Mouse (Mus musculus) CH12.LX (cell line): ENCODE measurements around the gene Psmd13. TPM values are rescaled to one million over a fixed set of nuclear protein-coding genes. Genes with fewer than 3 reads are reported as not detected.

Experiments used
- DNase-seq: peaks from one replicate; pipeline ENCODE4 v3.0.0-alpha.2; 2013; ENCODE audit errors: extremely low read depth
- H3K27ac ChIP-seq: 2 replicates; pipeline ENCODE4 v1.5.1; 2012; ENCODE audit warnings: low read depth, mild to moderate bottlenecking, control low read depth, moderate library complexity; ENCODE audit not compliant: insufficient read depth
- H3K27me3 ChIP-seq: replicated peaks from 2 replicates; pipeline ENCODE3; 2012; ENCODE audit warnings: inconsistent platforms
- H3K36me3 ChIP-seq, 2 experiments: replicated peaks in 1 of 2; 2 replicates each; pipeline versions ENCODE3 to v1.6.1; 2012; ENCODE audit warnings: inconsistent platforms in 1 of 2, low read length in 1 of 2, mild to moderate bottlenecking in 1 of 2, mixed read lengths in 1 of 2, moderate library complexity in 1 of 2; ENCODE audit not compliant: control insufficient read depth in 1 of 2, insufficient read depth in 1 of 2
- H3K4me1 ChIP-seq, 2 experiments: 2 replicates each; pipeline ENCODE4 v1.6.1; 2012; ENCODE audit warnings: inconsistent platforms in 1 of 2, moderate library complexity in 1 of 2; ENCODE audit not compliant: insufficient read depth in 2 of 2, control insufficient read depth in 1 of 2
- H3K4me2 ChIP-seq: 2 replicates; pipeline ENCODE4 v1.6.1; 2012; ENCODE audit warnings: low read depth, mild to moderate bottlenecking, control low read depth; ENCODE audit not compliant: poor library complexity, insufficient read depth, severe bottlenecking
- H3K4me3 ChIP-seq, 3 experiments: fragments of 150-350 bp in 1 of 3; sonication (generic) in 1 of 3; replicated peaks in 1 of 3; 2 replicates each; pipeline versions ENCODE3 to v1.5.1; 2011 to 2012; ENCODE audit warnings: low read depth in 2 of 3, low read length in 2 of 3, mild to moderate bottlenecking in 2 of 3, moderate library complexity in 2 of 3, control low read depth in 1 of 3, improper control_type of control experiment in 1 of 3, inconsistent platforms in 1 of 3, mixed read lengths in 1 of 3; ENCODE audit not compliant: poor library complexity in 1 of 3
- H3K79me2 ChIP-seq: replicated peaks from 2 replicates; pipeline ENCODE4 v1.6.1; 2012; ENCODE audit warnings: mild to moderate bottlenecking, moderate library complexity; ENCODE audit not compliant: control insufficient read depth, poor library complexity, insufficient read depth, severe bottlenecking; ENCODE audit errors: extremely low read depth
- H3K9ac ChIP-seq: 2 replicates; pipeline ENCODE4 v1.6.1; 2012; ENCODE audit warnings: low read depth, mild to moderate bottlenecking, control low read depth, moderate library complexity; ENCODE audit not compliant: insufficient read depth
- H3K9me3 ChIP-seq: replicated peaks from 2 replicates; pipeline ENCODE3; 2012; ENCODE audit warnings: low read length, inconsistent platforms, mixed read lengths
- BHLHE40 ChIP-seq: IDR thresholded peaks from 2 replicates; pipeline ENCODE4 v1.6.1; 2011; ENCODE audit warnings: mild to moderate bottlenecking, low read depth, low read length, improper control_type of control experiment
- E2F4 ChIP-seq: IDR thresholded peaks from 2 replicates; pipeline ENCODE4 v1.6.1; 2011; ENCODE audit warnings: low read depth, low read length, improper control_type of control experiment; ENCODE audit not compliant: insufficient replicate concordance
- EP300 ChIP-seq: IDR thresholded peaks from 2 replicates; pipeline ENCODE4 v1.6.1; 2011; ENCODE audit warnings: low read length, improper control_type of control experiment
- KAT2A ChIP-seq: IDR thresholded peaks from 2 replicates; pipeline ENCODE4 v1.6.1; 2012; ENCODE audit warnings: low read length, improper control_type of control experiment, inconsistent platforms; ENCODE audit not compliant: insufficient replicate concordance
- POLR2A ChIP-seq: IDR thresholded peaks from 2 replicates; pipeline ENCODE4 v1.6.1; 2011; ENCODE audit warnings: low read depth, mild to moderate bottlenecking, improper control_type of control experiment, low read length
- RCOR1 ChIP-seq: conservative IDR thresholded peaks from 2 replicates; pipeline ENCODE4 v1.6.1; 2012; ENCODE audit warnings: low read depth, mild to moderate bottlenecking, inconsistent platforms, low read length, improper control_type of control experiment
- SIN3A ChIP-seq: IDR thresholded peaks from 2 replicates; pipeline ENCODE4 v1.6.1; 2012; ENCODE audit warnings: low read length, improper control_type of control experiment, inconsistent platforms
- ZNF384 ChIP-seq: IDR thresholded peaks from 2 replicates; pipeline ENCODE4 v1.6.1; 2012; ENCODE audit warnings: low read depth, low read length, improper control_type of control experiment, inconsistent platforms
- dilution Hi-C: fragments of 300-500 bp; cut with MboI; formaldehyde crosslinking; loops from 2 replicates; pipeline ENCODE4 v1.14.3; 2020; ENCODE audit warnings: low sequenced_read_pairs; ENCODE audit not compliant: extremely low pct_unique_long_range_greater_than_20kb, extremely low pct_ligation_motif_present
- in situ Hi-C: fragments of 300-500 bp; cut with MboI; formaldehyde crosslinking; loops from 3 replicates; pipeline ENCODE4 v1.14.3; 2019; ENCODE audit warnings: low sequenced_read_pairs, low pct_ligation_motif_present, low pct_unique_long_range_greater_than_20kb, mixed read lengths
- polyA plus RNA-seq: library from polyadenylated mRNA; unstranded; fragments of >175 nt; gene quantifications from 2 replicates; pipeline ENCODE4 v1.2.1, GENCODE M21; 2012; ENCODE audit warnings: low read depth; ENCODE audit not compliant: insufficient read length
- total RNA-seq, 2 experiments: library from RNA; depleted of rRNA; stranded (reverse); fragments of 300-350 nt in 1 of 2; fragments of >200 nt in 1 of 2; gene quantifications; 2 replicates each; pipeline ENCODE4 v1.2.3; 2012 to 2014

Psmd13 gene
- total and polyA plus RNA-seq, 3 experiments, result 165 to 185 (median 168) TPM

- TF ChIP-seq EP300 (no peak), E2F4 (no peak)
- Histone ChIP-seq H3K79me2 (no peaks in the 10 kb centered on the region), H3K9ac (no peak overlapping the region), H3K27me3 (peaks cover 81% of the 10 kb centered on the region), H3K4me2 (no peak overlapping the region), H3K27ac (no peak overlapping the region), H3K4me3 (no peak overlapping the region), H3K9me3 (no peaks in the 10 kb centered on the region), H3K36me3 (no peaks in the 10 kb centered on the region), H3K4me1 (no peaks in the 10 kb centered on the region)
- DNase-seq, result no peak
- dilution Hi-C loops, result no loop called here
- in situ Hi-C loops, result loop anchor here (25.0 kb wide), 1 partner anchor 749 kb away; the partner anchor contains the start of genes Caly and Prap1
Observed at GRCm38 (mm10) chr7:140836243-140837115, 45.3 kb upstream of the Psmd13 start.

GRCm38 (mm10) chr7:140839556-140839955 lies 42.2 kb upstream of the Psmd13 start:
- Histone ChIP-seq H3K27me3 (peaks cover 86% of the 10 kb centered on the region), H3K27ac (no peak overlapping the region), H3K9ac (no peak overlapping the region), H3K9me3 (no peaks in the 10 kb centered on the region), H3K36me3 (no peaks in the 10 kb centered on the region), H3K4me1 (no peaks in the 10 kb centered on the region), H3K4me3 (no peak overlapping the region), H3K79me2 (no peaks in the 10 kb centered on the region), H3K4me2 (no peak overlapping the region)
- DNase-seq, result no peak
- TF ChIP-seq E2F4 (no peak), SIN3A (no peak), BHLHE40 (no peak), KAT2A (no peak), RCOR1 (no peak), ZNF384 (no peak)
- dilution Hi-C loops (no loop called here), in situ Hi-C loops (loop anchor here (25.0 kb wide), 1 partner anchor 752 kb away; the partner anchor contains the start of genes Caly and Prap1)

- no peaks in the 10 kb centered on the region for H3K9me3 ChIP-seq
- dilution Hi-C loops, result no loop called here
- TF ChIP-seq POLR2A, result no peak
- TF ChIP-seq, all 38 proteins: peak for 0
- in situ Hi-C loops, result loop anchor here (5.0 to 25.0 kb wide), 3 partner anchors 61 to 754 kb away; partner anchors contain the start of genes Caly, Cox8b, Prap1 and Rnh1
- Histone ChIP-seq H3K79me2 (no peaks in the 10 kb centered on the region), H3K27ac (no peak overlapping the region), H3K9ac (no peak overlapping the region), H3K4me3 (no peak overlapping the region), H3K4me1 (peaks cover 0 to 5% of the 10 kb centered on the region in 2 experiments; a peak in 2 of 4 replicates), H3K27me3 (peaks cover 80% of the 10 kb centered on the region), H3K36me3 (no peaks in the 10 kb centered on the region), H3K4me2 (no peak overlapping the region)
- no peak for DNase-seq
Observed at GRCm38 (mm10) chr7:140840750-140841735, 40.7 kb upstream of the Psmd13 start.
